Mouse (Mus musculus) megakaryocyte, embryonic 14.5 days (primary cell): ENCODE data around the gene Lyve1.

Experiments used
- FLI1 ChIP-seq: IDR thresholded peaks from 2 replicates; pipeline ENCODE4 v1.6.1; 2012; ENCODE audit warnings: low read length, inconsistent platforms, mixed read lengths
- GATA1 ChIP-seq: IDR thresholded peaks from 3 replicates; pipeline ENCODE4 v1.6.1; 2012; ENCODE audit warnings: mixed read lengths, low read length, inconsistent platforms, borderline replicate concordance

GRCm38 (mm10) chr7:110854927-110855546 lies 8.0 kb downstream of the Lyve1 start:
- no peak for TF ChIP-seq FLI1
- no peak for TF ChIP-seq GATA1
